Mouse (Mus musculus): ENCODE measurements around the gene Enox1.

GRCm38 (mm10) chr14:77346296-77346695 lies 189.7 kb downstream of the Enox1 start:
- no peak for TF ChIP-seq CTCF (IDR thresholded peaks at IDR 0.05; ENCODE audit: extremely low read depth, insufficient read depth, insufficient read length, insufficient replicate concordance)
- no peak for TF ChIP-seq POLR2A (IDR thresholded peaks at IDR 0.05; ENCODE audit: low read depth, low read length)

All from spleen, adult 2 months (tissue).